Mouse (Mus musculus): Measurements from ENCODE around the gene Herpud2. TPM values are rescaled to one million over a fixed set of nuclear protein-coding genes. Genes with fewer than 3 reads are reported as not detected.

Herpud2 gene
- 25.9 and 27.7 TPM in 2 replicates for polyA plus RNA-seq (2015; fragmentation: Nextera tagmentation; extraction: Ambion mirVana)

GRCm38 (mm10) chr9:25151611-25152241 lies at the start of gene Herpud2:
TSS of gene Herpud2 (minus strand) at chr9:25151820.
- no peaks in the 10 kb centered on the region for H3K27me3 ChIP-seq (replicated peaks)
- under 1% methylated on average over 50 of the region's 51 CpGs for WGBS
- peak within 1 kb of the TSS; percentile 97 for H3K9ac ChIP-seq
- H3K36me3 ChIP-seq = no peaks in the 10 kb centered on the region
- peak within 1 kb of the TSS; percentile 87 for H3K4me2 ChIP-seq
- H3K27ac ChIP-seq (replicated peaks) = peak within 1 kb of the TSS; percentile 100
- H3K9me3 ChIP-seq = no peaks in the 10 kb centered on the region
- peak; percentile 95 for ATAC-seq (ENCODE audit: extremely low read depth, insufficient number of reproducible peaks, low FRiP score, low TSS enrichment)
- peaks cover 32% of the 10 kb centered on the region for H3K4me1 ChIP-seq
- H3K4me3 ChIP-seq = peak within 1 kb of the TSS; percentile 89

DNA sequence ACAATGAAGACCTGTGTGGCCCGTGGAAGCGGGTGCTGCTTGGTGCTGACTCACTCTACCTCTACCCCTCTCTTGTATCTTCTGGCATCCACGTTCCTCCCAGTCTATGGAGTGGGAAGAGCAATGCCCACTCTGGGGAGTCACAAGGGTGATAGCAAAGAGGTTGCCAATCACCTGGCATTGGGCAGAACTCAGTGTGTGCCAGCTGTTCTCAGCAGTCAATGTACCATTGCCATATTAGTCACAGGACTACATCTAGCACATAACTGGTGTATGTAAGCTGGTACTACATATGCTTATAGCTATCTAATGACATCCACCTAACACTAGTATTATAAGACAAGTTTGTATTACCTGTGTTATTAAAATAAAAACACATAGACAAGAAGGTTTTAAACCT lies 49.4 kb upstream of the Herpud2 start:
- no peak overlapping the region for H3K9ac ChIP-seq
- H3K9me3 ChIP-seq = no peaks in the 10 kb centered on the region
- H3K4me2 ChIP-seq = no peak overlapping the region
- peak overlapping the region; percentile 90 for H3K27ac ChIP-seq (replicated peaks)
- H3K27me3 ChIP-seq (replicated peaks) = no peaks in the 10 kb centered on the region
- no peak overlapping the region for H3K4me3 ChIP-seq
- H3K36me3 ChIP-seq = no peaks in the 10 kb centered on the region
- WGBS = 67% methylated on average over 3 of the region's 3 CpGs
- no peak for ATAC-seq (ENCODE audit: extremely low read depth, insufficient number of reproducible peaks, low FRiP score, low TSS enrichment)
- H3K4me1 ChIP-seq = peaks cover 43% of the 10 kb centered on the region

GRCm38 (mm10) chr9:25200148-25200547 lies 48.5 kb upstream of the Herpud2 start:
- Histone ChIP-seq H3K36me3 (no peaks in the 10 kb centered on the region), H3K4me1 (peaks cover 40% of the 10 kb centered on the region), H3K27ac (replicated peaks) (peak overlapping the region; percentile 90), H3K27me3 (replicated peaks) (no peaks in the 10 kb centered on the region), H3K9ac (no peak overlapping the region), H3K4me3 (no peak overlapping the region), H3K9me3 (no peaks in the 10 kb centered on the region), H3K4me2 (no peak overlapping the region)
- ATAC-seq (ENCODE audit: extremely low read depth, insufficient number of reproducible peaks, low FRiP score, low TSS enrichment) = no peak; the same call in 1 of the 2 replicates
- 52% methylated on average over 3 of the region's 3 CpGs for WGBS

DNA sequence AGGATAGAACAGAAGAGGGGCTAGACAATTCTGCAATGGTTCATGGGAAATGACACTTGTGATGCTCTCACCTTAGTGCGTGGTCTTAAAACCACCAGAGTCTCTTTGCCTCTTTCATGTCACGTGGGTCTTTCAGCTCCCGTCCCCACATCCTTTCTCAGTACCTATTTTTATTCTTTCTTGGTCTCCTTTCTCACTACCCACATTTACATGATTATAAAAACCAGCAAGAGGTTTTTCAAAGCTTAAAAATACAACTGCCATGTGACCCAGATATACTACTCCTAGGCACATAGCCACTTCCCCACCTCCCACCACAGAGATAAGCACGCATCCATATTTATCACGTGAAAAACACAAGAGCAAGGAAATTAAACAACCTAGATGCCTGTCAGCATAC lies 45.1 kb upstream of the Herpud2 start:
- no peak for ATAC-seq (ENCODE audit: extremely low read depth, insufficient number of reproducible peaks, low FRiP score, low TSS enrichment)
- no peak overlapping the region for H3K9ac ChIP-seq
- WGBS = 73% methylated on average over 5 of the region's 5 CpGs
- H3K27me3 ChIP-seq (replicated peaks) = no peaks in the 10 kb centered on the region
- H3K4me2 ChIP-seq = no peak overlapping the region
- H3K27ac ChIP-seq (replicated peaks) = no peak overlapping the region
- H3K4me3 ChIP-seq = no peak overlapping the region
- H3K36me3 ChIP-seq = no peaks in the 10 kb centered on the region
- no peaks in the 10 kb centered on the region for H3K9me3 ChIP-seq
- peaks cover 25% of the 10 kb centered on the region for H3K4me1 ChIP-seq

DNA sequence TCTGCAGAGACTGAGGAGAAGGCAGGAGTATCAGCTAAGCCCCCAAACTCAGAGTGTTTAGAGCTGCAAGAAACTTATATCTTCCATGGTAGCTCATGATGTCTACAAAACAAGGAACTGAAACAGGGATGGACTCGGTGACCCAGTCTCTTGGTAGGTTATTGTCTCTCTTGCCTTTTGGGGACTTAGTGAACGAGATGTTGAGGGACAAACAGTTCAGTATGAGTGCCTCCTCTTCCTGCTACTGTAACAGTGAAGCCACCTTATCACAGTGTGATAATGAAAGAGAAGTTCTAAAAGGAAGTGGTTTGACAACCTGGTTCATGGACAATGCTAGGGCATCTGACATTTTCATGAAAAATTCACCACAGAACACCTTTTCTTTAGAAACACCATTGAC lies 40.0 kb upstream of the Herpud2 start:
- ATAC-seq (ENCODE audit: extremely low read depth, insufficient number of reproducible peaks, low FRiP score, low TSS enrichment) = no peak
- H3K9ac ChIP-seq = no peak overlapping the region
- no peaks in the 10 kb centered on the region for H3K9me3 ChIP-seq
- WGBS = 47% methylated on average over 2 of the region's 2 CpGs
- H3K27ac ChIP-seq (replicated peaks) = no peak overlapping the region
- no peaks in the 10 kb centered on the region for H3K27me3 ChIP-seq (replicated peaks)
- H3K4me3 ChIP-seq = no peak overlapping the region
- H3K4me1 ChIP-seq = peaks cover under 1% of the 10 kb centered on the region; the same call in 1 of the 2 replicates
- no peak overlapping the region for H3K4me2 ChIP-seq
- H3K36me3 ChIP-seq = no peaks in the 10 kb centered on the region

DNA sequence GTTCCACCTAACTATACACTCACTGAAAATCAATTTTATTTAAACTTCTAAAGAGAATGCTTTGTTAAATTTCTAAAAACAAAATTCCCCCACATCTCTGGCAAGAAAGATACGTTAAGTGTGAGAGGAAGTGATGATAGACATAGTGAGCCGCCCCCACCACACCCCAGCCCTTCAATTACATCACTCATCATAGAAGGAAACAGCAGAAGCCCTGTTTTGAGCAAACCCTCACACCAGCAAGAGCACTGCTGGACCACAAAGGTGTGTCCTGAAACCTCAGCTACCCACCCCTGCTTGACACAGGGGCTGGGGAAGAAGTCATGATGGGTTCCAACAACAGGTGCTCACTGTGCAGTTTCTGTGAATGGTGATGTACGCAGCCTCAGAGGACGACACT lies 34.9 kb upstream of the Herpud2 start:
- H3K36me3 ChIP-seq = no peaks in the 10 kb centered on the region
- peaks cover 4% of the 10 kb centered on the region; the same call in 1 of the 2 replicates for H3K4me1 ChIP-seq
- no peak overlapping the region for H3K4me2 ChIP-seq
- ATAC-seq (ENCODE audit: extremely low read depth, insufficient number of reproducible peaks, low FRiP score, low TSS enrichment) = no peak
- H3K9ac ChIP-seq = no peak overlapping the region
- no peaks in the 10 kb centered on the region for H3K27me3 ChIP-seq (replicated peaks)
- WGBS = 74% methylated on average over 4 of the region's 4 CpGs
- no peaks in the 10 kb centered on the region for H3K9me3 ChIP-seq
- no peak overlapping the region for H3K27ac ChIP-seq (replicated peaks)
- no peak overlapping the region for H3K4me3 ChIP-seq

GRCm38 (mm10) chr9:25185854-25186253 lies 34.2 kb upstream of the Herpud2 start:
- Histone ChIP-seq H3K27me3 (replicated peaks) (no peaks in the 10 kb centered on the region), H3K9me3 (no peaks in the 10 kb centered on the region), H3K36me3 (no peaks in the 10 kb centered on the region), H3K9ac (no peak overlapping the region), H3K27ac (replicated peaks) (no peak overlapping the region), H3K4me1 (peaks cover 4% of the 10 kb centered on the region; the same call in 1 of the 2 replicates), H3K4me3 (no peak overlapping the region), H3K4me2 (no peak overlapping the region)
- 61% methylated on average over 7 of the region's 7 CpGs for WGBS
- no peak for ATAC-seq (ENCODE audit: extremely low read depth, insufficient number of reproducible peaks, low FRiP score, low TSS enrichment)

DNA sequence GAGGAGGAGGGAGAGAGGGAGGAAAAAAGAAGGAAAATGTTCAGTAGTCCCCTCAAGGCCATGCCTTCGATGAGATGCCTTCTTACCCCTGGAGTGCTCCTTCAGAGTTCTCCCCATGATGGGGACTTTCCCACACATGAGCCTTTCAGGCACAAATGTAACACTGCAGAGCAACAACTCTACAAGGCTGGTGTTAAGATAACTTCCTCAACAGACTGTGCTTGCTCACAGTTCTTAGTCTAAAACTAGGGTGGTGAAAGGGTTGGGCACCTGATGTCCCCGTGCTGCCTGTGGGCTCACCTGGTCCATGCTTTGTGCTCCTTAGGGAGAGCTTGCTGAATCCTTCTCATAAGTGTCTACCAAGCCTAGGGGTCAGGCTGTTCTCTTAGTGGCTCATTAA lies 33.0 kb upstream of the Herpud2 start:
- peaks cover 4% of the 10 kb centered on the region; the same call in 1 of the 2 replicates for H3K4me1 ChIP-seq
- no peaks in the 10 kb centered on the region for H3K27me3 ChIP-seq (replicated peaks)
- no peaks in the 10 kb centered on the region for H3K36me3 ChIP-seq
- no peak overlapping the region for H3K4me3 ChIP-seq
- no peak for ATAC-seq (ENCODE audit: extremely low read depth, insufficient number of reproducible peaks, low FRiP score, low TSS enrichment)
- H3K4me2 ChIP-seq = no peak overlapping the region
- no peak overlapping the region for H3K27ac ChIP-seq (replicated peaks)
- no peak overlapping the region for H3K9ac ChIP-seq
- 82% methylated on average over 2 of the region's 2 CpGs for WGBS
- H3K9me3 ChIP-seq = no peaks in the 10 kb centered on the region

DNA sequence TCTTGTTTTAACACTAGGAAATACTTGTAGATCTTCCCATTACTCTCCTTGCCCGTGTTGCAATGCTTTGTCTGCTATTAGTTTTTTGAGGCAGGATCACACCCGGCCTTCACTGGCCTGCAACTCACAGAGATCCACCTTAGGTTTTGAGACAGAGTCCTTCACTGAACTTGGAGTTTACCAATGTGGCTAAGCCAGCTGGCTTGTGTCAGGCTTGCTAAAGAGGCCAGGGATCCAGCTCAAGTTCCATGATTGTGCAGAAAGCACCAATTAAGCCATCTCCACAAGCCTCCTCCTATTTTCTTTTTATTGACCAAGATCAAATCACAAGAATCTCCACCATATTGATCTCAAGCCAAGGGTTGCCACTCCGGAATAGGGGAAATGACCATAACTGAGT lies 26.4 kb upstream of the Herpud2 start:
- Histone ChIP-seq H3K36me3 (no peaks in the 10 kb centered on the region), H3K4me2 (no peak overlapping the region), H3K4me3 (no peak overlapping the region), H3K27me3 (replicated peaks) (no peaks in the 10 kb centered on the region), H3K4me1 (peaks cover 45% of the 10 kb centered on the region), H3K9ac (no peak overlapping the region), H3K27ac (replicated peaks) (no peak overlapping the region), H3K9me3 (no peaks in the 10 kb centered on the region)
- 77% methylated on average over 3 of the region's 3 CpGs for WGBS
- ATAC-seq (ENCODE audit: extremely low read depth, insufficient number of reproducible peaks, low FRiP score, low TSS enrichment) = no peak

DNA sequence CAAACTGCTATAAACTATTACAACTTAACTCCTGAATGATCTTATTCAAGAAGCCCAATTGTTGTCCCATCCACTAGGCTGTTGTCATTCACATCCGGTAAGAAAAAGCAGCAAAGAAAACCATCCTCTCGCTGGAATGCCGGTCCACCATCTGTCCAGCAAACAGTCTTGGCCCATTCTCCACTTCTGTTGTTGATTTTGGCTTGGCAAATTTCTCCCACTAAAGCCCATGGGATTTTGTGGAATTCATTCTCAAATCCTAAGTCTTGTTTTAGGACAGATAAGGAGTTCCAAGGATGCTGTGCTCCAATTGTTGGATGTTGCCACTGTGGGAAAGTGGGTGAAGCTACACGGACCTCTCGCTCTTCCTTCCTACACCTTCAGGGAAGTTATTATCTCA lies 25.6 kb upstream of the Herpud2 start:
- Histone ChIP-seq H3K9ac (no peak overlapping the region), H3K4me3 (no peak overlapping the region), H3K9me3 (no peaks in the 10 kb centered on the region), H3K4me2 (no peak overlapping the region), H3K36me3 (no peaks in the 10 kb centered on the region), H3K4me1 (peaks cover 49% of the 10 kb centered on the region), H3K27ac (replicated peaks) (no peak overlapping the region), H3K27me3 (replicated peaks) (no peaks in the 10 kb centered on the region)
- no peak for ATAC-seq (ENCODE audit: extremely low read depth, insufficient number of reproducible peaks, low FRiP score, low TSS enrichment)
- WGBS = 66% methylated on average over 5 of the region's 5 CpGs

DNA sequence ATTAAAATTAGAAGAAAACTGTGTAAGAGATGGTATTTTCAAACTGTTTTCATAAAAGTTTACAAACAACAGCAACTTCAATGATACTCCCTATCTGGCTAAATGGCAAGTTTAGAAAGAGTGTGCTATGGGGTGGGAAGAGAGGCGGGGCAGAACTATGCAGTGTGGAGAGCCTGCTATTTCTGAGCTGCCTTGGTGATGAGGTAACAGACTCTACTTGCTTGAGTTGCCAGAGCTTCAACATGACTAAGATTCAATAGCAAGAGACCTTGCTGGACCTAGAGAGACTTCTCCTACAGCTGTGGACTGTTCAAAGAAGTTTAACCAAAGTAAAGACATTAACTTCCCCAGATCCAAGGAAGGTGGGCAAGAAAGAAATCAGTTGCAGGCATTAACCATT lies 24.9 kb upstream of the Herpud2 start:
- Histone ChIP-seq H3K4me1 (peaks cover 49% of the 10 kb centered on the region), H3K4me2 (no peak overlapping the region), H3K36me3 (no peaks in the 10 kb centered on the region), H3K27me3 (replicated peaks) (no peaks in the 10 kb centered on the region), H3K4me3 (no peak overlapping the region), H3K27ac (replicated peaks) (peak overlapping the region; percentile 64), H3K9ac (no peak overlapping the region), H3K9me3 (no peaks in the 10 kb centered on the region)
- WGBS = 28% methylated on average over 1 of the region's 1 CpGs
- peak; percentile 64; the same call in 1 of the 2 replicates for ATAC-seq (ENCODE audit: extremely low read depth, insufficient number of reproducible peaks, low FRiP score, low TSS enrichment)

DNA sequence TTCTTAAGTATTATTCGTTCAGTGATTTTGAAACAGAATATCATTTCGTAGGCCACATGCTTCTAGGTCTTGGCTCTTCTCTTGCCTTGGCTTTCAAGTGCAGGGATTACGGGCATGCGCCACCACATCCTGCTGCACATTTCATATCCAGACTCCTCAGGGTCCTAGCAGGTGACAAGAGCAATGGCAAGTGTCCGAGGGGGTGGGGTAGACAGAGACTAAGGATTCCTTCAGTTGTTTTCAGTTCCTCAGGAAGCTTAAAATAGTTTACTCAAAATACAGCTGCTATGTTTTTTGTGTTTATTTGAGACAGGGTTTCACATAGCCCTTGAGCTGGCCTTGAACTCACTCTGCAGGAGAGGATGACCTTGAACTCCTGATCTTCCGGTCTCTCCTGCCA lies 24.4 kb upstream of the Herpud2 start:
- ATAC-seq (ENCODE audit: extremely low read depth, insufficient number of reproducible peaks, low FRiP score, low TSS enrichment) = no peak
- Histone ChIP-seq H3K4me3 (no peak overlapping the region), H3K27ac (replicated peaks) (peak overlapping the region; percentile 87), H3K9ac (no peak overlapping the region), H3K27me3 (replicated peaks) (no peaks in the 10 kb centered on the region), H3K36me3 (no peaks in the 10 kb centered on the region), H3K9me3 (no peaks in the 10 kb centered on the region), H3K4me1 (peaks cover 49% of the 10 kb centered on the region), H3K4me2 (no peak overlapping the region)
- 80% methylated on average over 6 of the region's 6 CpGs for WGBS
